Mouse (Mus musculus) layer of hippocampus, postnatal 14 days (tissue): ENCODE data around the gene Csf2rb2. TPM values are rescaled to one million over a fixed set of nuclear protein-coding genes. Genes with fewer than 3 reads are reported as not detected.
A peak's percentile ranks its signal among the peaks of the same experiment; 100 is the strongest.
"Not testable (repeated sequence)": the region's sequence is repeated elsewhere in the genome, so short reads cannot be mapped to it uniquely, and the experiment has no call there.

Experiments used
- DNase-seq, 2 experiments: peaks; one replicate each; pipeline ENCODE4 v3.0.0; 2021 to 2022; ENCODE audit warnings: low spot score in 2 of 2, mixed read lengths in 1 of 2
- microRNA-seq, 2 experiments: library from miRNA; unstranded; fragments of <30 nt; microRNA quantifications; one replicate each; pipeline ENCODE4 v1.2.0; 2021
- total RNA-seq, 2 experiments: library from RNA; stranded (reverse); gene quantifications; 2 replicates each; pipeline ENCODE4 v1.2.3; 2021

The Csf2rb2 gene
- total RNA-seq, 2 experiments from 2014 or later: 2.3 to 2.7 TPM

GRCm38 (mm10) chr15:78257326-78258050, 48.0 kb downstream of the Csf2rb2 start:
- DNase-seq: peak; percentile 68 to 73

- DNase-seq: not testable (repeated sequence)
Observed at GRCm38 (mm10) chr15:78256602-78257259, 48.8 kb downstream of the Csf2rb2 start.

- DNase-seq: peak; percentile 15 to 18
Observed at GRCm38 (mm10) chr15:78254751-78255150, 50.8 kb downstream of the Csf2rb2 start.

- no peak for DNase-seq
Observed at GRCm38 (mm10) chr15:78248410-78248809, 57.1 kb downstream of the Csf2rb2 start.

- DNase-seq: no peak
Observed at GRCm38 (mm10) chr15:78247659-78248058, 57.9 kb downstream of the Csf2rb2 start.

- no peak for DNase-seq
Observed at GRCm38 (mm10) chr15:78246143-78247116, 59.1 kb downstream of the Csf2rb2 start.

GRCm38 (mm10) chr15:78244695-78245492, 60.6 kb downstream of the Csf2rb2 start, which contains the start of gene Ncf4:
TSS of gene Ncf4 (plus strand) at chr15:78244801.
- no peak for DNase-seq

- DNase-seq: no peak
Observed at GRCm38 (mm10) chr15:78243774-78244173, 61.7 kb downstream of the Csf2rb2 start.

GRCm38 (mm10) chr15:78243061-78243460, 62.5 kb downstream of the Csf2rb2 start:
- DNase-seq: no peak

- no peak for DNase-seq
Observed at GRCm38 (mm10) chr15:78241335-78241734, 64.2 kb downstream of the Csf2rb2 start.

- no peak for DNase-seq
Observed at GRCm38 (mm10) chr15:78239956-78240617, 65.4 kb downstream of the Csf2rb2 start.

- DNase-seq: peak; percentile 16 to 76
Observed at GRCm38 (mm10) chr15:78239453-78239852, 66.1 kb downstream of the Csf2rb2 start.

- no peak for DNase-seq
Observed at GRCm38 (mm10) chr15:78234823-78235509, 70.6 kb downstream of the Csf2rb2 start.

Small RNA genes within 50 kb of the gene (microRNA-seq; reads per million reads assigned to microRNA genes)
- gene Mir7676-1 (0 reads per million in 2 experiments), gene Mir7676-2 (0 reads per million in 2 experiments)

Other genes starting within 250 kb of the Csf2rb2 start
- gene Cacng2, start 185.7 kb downstream of the Csf2rb2 start, total RNA-seq: 10 to 100 TPM; 43.3 to 45.8 TPM
- gene Ift27, start 131.6 kb downstream of the Csf2rb2 start, total RNA-seq: 10 to 100 TPM; 26.4 to 31.2 TPM
- gene Pvalb, start 99.3 kb downstream of the Csf2rb2 start, total RNA-seq: 10 to 100 TPM; 34.6 to 34.9 TPM
- 1 to 10 TPM in 1 of 2 experiments, not detected in 1; 1.7 TPM for gene Ncf4, start 60.9 kb downstream of the Csf2rb2 start, total RNA-seq
- 1 to 10 TPM; 3.3 to 3.8 TPM for gene Csf2rb, start 20.0 kb upstream of the Csf2rb2 start, total RNA-seq
- under 1 TPM in 1 of 2 experiments, not detected in 1; 0.43 TPM for gene Tex33, start 90.2 kb upstream of the Csf2rb2 start, total RNA-seq
- 10 to 100 TPM; 35.4 to 45.6 TPM for gene Tst, start 100.2 kb upstream of the Csf2rb2 start, total RNA-seq
- 10 to 100 TPM; 39.5 to 41.9 TPM for gene Mpst, start 100.7 kb upstream of the Csf2rb2 start, total RNA-seq
- gene Kctd17, start 122.8 kb upstream of the Csf2rb2 start, total RNA-seq: 100 to 1,000 TPM; 254 to 262 TPM
- not detected for gene Tmprss6, start 162.9 kb upstream of the Csf2rb2 start, total RNA-seq
- under 1 TPM; 0.07 to 0.12 TPM for gene Il2rb, start 189.6 kb upstream of the Csf2rb2 start, total RNA-seq
- 10 to 100 TPM; 10.8 to 12.0 TPM for gene C1qtnf6, start 225.7 kb upstream of the Csf2rb2 start, total RNA-seq
- gene Sstr3, start 239.0 kb upstream of the Csf2rb2 start, total RNA-seq: 10 to 100 TPM; 22.9 to 23.9 TPM